Mouse (Mus musculus) E14TG2a.4 (cell line): ENCODE measurements at regions not wholly inside any gene's neighbourhood (a gene's known extent, or its start where the extent isn't known, plus 50 kb on each side); places are given as distances from the start of the nearest gene placed in this dataset.

Experiments used
- H3K27me3 ChIP-seq: 2 replicates; pipeline ENCODE4 v1.6.1; 2014; ENCODE audit warnings: low read length, control low read depth; ENCODE audit not compliant: insufficient read depth
- H3K36me3 ChIP-seq: 2 replicates; pipeline ENCODE4 v1.6.1; 2014; ENCODE audit warnings: low read length, control low read depth; ENCODE audit not compliant: insufficient read depth
- H3K4me1 ChIP-seq: replicated peaks from 2 replicates; pipeline ENCODE4 v1.6.1; 2014; ENCODE audit warnings: low read depth, low read length, control low read depth
- H3K4me3 ChIP-seq: replicated peaks from 2 replicates; pipeline ENCODE4 v1.5.1; 2014; ENCODE audit warnings: mild to moderate bottlenecking, low read length
- H3K9me3 ChIP-seq: 2 replicates; pipeline ENCODE4 v1.6.1; 2014; ENCODE audit warnings: low read length, control low read depth
- CTCF ChIP-seq: conservative IDR thresholded peaks from 2 replicates; pipeline ENCODE4 v1.5.1; 2014; ENCODE audit warnings: low read length
- NANOG ChIP-seq: IDR thresholded peaks from 2 replicates; pipeline ENCODE4 v1.6.1; 2014; ENCODE audit warnings: borderline replicate concordance, low read length, mixed read lengths
- POU5F1 ChIP-seq: IDR thresholded peaks from 2 replicates; pipeline ENCODE4 v1.6.1; 2014; ENCODE audit warnings: low read length, borderline replicate concordance

- Histone ChIP-seq H3K9me3 (no peaks in the 10 kb centered on the region), H3K36me3 (no peaks in the 10 kb centered on the region), H3K4me3 (no peak overlapping the region), H3K27me3 (no peaks in the 10 kb centered on the region), H3K4me1 (no peaks in the 10 kb centered on the region)
- TF ChIP-seq CTCF (no peak), POU5F1 (no peak), NANOG (no peak)
Measured at GRCm38 (mm10) chr13:71538226-71538625, 425.3 kb downstream of the Irx1 start.

GRCm38 (mm10) chr13:71532796-71533351, 430.6 kb downstream of the Irx1 start:
- Histone ChIP-seq H3K4me3 (no peak overlapping the region), H3K27me3 (no peaks in the 10 kb centered on the region; the same call in 1 of the 2 replicates), H3K36me3 (no peaks in the 10 kb centered on the region), H3K9me3 (peaks cover 3% of the 10 kb centered on the region; the same call in 1 of the 2 replicates), H3K4me1 (no peaks in the 10 kb centered on the region)
- TF ChIP-seq POU5F1 (no peak), CTCF (no peak), NANOG (no peak)

GRCm38 (mm10) chr13:71529397-71530122, 434.0 kb downstream of the Irx1 start:
- H3K27me3 ChIP-seq, result no peaks in the 10 kb centered on the region; the same call in 1 of the 2 replicates
- H3K36me3 ChIP-seq, result no peaks in the 10 kb centered on the region
- no peaks in the 10 kb centered on the region for H3K4me1 ChIP-seq
- TF ChIP-seq POU5F1, result no peak
- no peak for TF ChIP-seq NANOG
- TF ChIP-seq CTCF, result no peak
- peaks cover 3% of the 10 kb centered on the region; the same call in 1 of the 2 replicates for H3K9me3 ChIP-seq
- H3K4me3 ChIP-seq, result no peak overlapping the region

- Histone ChIP-seq H3K4me1 (no peaks in the 10 kb centered on the region), H3K36me3 (no peaks in the 10 kb centered on the region), H3K27me3 (peaks cover 14% of the 10 kb centered on the region), H3K9me3 (no peaks in the 10 kb centered on the region; the same call in 1 of the 2 replicates), H3K4me3 (no peak overlapping the region)
- TF ChIP-seq POU5F1, result no peak
- no peak for TF ChIP-seq NANOG
- no peak for TF ChIP-seq CTCF
Measured at GRCm38 (mm10) chr13:71517776-71518175, 445.7 kb downstream of the Irx1 start.

DNA sequence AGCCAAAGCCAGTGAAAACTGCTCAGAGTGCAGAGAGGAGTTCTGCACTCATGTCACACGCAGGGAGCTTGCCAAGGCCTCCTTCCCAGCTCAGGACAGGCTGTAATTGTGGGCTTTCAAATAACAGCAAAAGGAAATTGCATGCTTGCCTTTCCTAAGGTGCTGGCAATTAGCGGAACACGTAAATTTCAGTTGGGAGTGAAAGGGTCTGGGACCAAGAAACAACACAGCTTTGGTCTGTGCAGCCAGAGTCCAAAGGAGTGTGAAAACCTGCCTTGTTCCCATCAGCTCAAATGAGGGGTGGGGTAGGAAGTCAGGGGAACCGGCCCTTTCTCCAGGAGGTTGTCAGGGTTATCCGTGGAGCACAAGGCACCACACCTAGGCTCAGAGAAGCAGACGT, 450.3 kb downstream of the Irx1 start:
- no peak for TF ChIP-seq NANOG
- TF ChIP-seq POU5F1, result no peak
- Histone ChIP-seq H3K9me3 (peaks cover 24% of the 10 kb centered on the region), H3K27me3 (peaks cover 45% of the 10 kb centered on the region), H3K4me1 (peaks cover 9% of the 10 kb centered on the region), H3K36me3 (no peaks in the 10 kb centered on the region), H3K4me3 (no peak overlapping the region)

DNA sequence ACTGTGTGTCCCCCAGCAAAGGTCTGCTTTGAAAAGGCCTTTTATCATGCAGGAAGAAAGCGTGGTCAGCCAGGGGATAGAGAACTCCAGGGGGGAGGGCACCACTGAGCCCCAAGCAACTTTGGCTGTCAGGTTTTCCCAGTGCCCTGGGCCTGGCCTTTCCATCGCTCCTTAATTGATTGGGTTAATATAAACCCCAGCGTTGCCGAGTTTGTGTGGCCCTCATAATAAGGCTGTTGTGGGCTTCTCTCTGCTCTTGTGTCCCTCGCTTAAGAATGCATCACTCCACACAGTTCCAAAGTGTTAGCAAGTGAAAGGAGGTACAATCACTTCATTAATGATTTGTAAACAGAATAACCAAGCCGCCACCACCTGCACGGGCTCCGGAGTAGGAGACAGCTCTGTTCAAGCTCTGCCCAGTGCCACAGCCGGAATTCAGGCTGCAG, 455.5 kb downstream of the Irx1 start:
- Histone ChIP-seq H3K4me1 (peaks cover 26% of the 10 kb centered on the region), H3K27me3 (peaks cover 66% of the 10 kb centered on the region), H3K9me3 (peaks cover 28% of the 10 kb centered on the region), H3K36me3 (no peaks in the 10 kb centered on the region), H3K4me3 (peak overlapping the region; percentile 29; the same call in 1 of the 2 replicates)
- TF ChIP-seq NANOG, result peak; percentile 20; the same call in 1 of the 2 replicates
- peak; percentile 84 for TF ChIP-seq POU5F1
- no peak for TF ChIP-seq CTCF

GRCm38 (mm10) chr13:71507421-71507931, 456.0 kb downstream of the Irx1 start:
- TF ChIP-seq CTCF, result no peak
- TF ChIP-seq NANOG, result no peak; the same call in 1 of the 2 replicates
- TF ChIP-seq POU5F1, result no peak
- no peaks in the 10 kb centered on the region for H3K36me3 ChIP-seq
- H3K4me1 ChIP-seq, result peaks cover 26% of the 10 kb centered on the region
- peak overlapping the region; percentile 29 for H3K4me3 ChIP-seq
- H3K27me3 ChIP-seq, result peaks cover 64% of the 10 kb centered on the region
- peaks cover 28% of the 10 kb centered on the region for H3K9me3 ChIP-seq

GRCm38 (mm10) chr13:71506777-71507176, 456.7 kb downstream of the Irx1 start:
- TF ChIP-seq CTCF (no peak), POU5F1 (no peak), NANOG (no peak)
- no peaks in the 10 kb centered on the region for H3K36me3 ChIP-seq

DNA sequence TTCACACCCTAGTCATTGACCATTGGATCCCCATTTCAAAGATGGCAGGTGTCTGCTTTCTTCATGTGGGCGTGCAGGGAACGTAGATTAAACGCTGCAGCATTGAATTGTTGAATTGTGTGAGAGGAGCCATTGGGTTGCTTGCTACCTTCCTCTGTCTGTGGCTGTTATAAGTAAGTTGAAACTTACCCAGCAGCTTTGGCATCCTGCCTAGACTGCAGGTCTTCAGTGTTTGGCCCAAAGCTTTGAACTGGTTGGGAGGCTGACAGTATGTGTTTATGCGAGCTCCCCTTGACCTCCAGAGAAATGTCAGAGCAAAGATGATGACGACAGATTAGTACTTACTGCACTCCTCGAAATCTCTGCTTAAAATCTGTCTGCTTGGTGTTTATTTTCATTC, 473.8 kb downstream of the Irx1 start:
- no peak for TF ChIP-seq CTCF
- no peak for TF ChIP-seq NANOG
- TF ChIP-seq POU5F1, result no peak
- Histone ChIP-seq H3K36me3 (no peaks in the 10 kb centered on the region), H3K9me3 (no peaks in the 10 kb centered on the region), H3K4me1 (no peaks in the 10 kb centered on the region), H3K27me3 (no peaks in the 10 kb centered on the region), H3K4me3 (no peak overlapping the region)

More at GRCm38 (mm10) chr13:71506777-71507176, 456.7 kb downstream of the Irx1 start:
- peaks cover 28% of the 10 kb centered on the region for H3K9me3 ChIP-seq
- H3K4me1 ChIP-seq, result peaks cover 26% of the 10 kb centered on the region
- no peak overlapping the region for H3K4me3 ChIP-seq
- H3K27me3 ChIP-seq, result peaks cover 58% of the 10 kb centered on the region
